Mouse (Mus musculus) G1E (cell line): Measurements from ENCODE around the gene Il2rb.

ENCODE experiments used
- CTCF ChIP-seq: IDR thresholded peaks from 2 replicates; pipeline ENCODE4 v1.5.1; 2012; ENCODE audit warnings: low read depth, low read length, inconsistent platforms, mixed read lengths
- GATA1 ChIP-seq: IDR thresholded peaks from 2 replicates; pipeline ENCODE4 v1.6.1; 2012; ENCODE audit warnings: borderline replicate concordance, low read length, inconsistent platforms, mixed read lengths
- GATA2 ChIP-seq: IDR thresholded peaks from 2 replicates; pipeline ENCODE4 v1.6.1; 2012; ENCODE audit warnings: low read depth, low read length, inconsistent platforms, borderline replicate concordance
- POLR2AphosphoS5 ChIP-seq: IDR thresholded peaks from 2 replicates; pipeline ENCODE4 v1.6.1; 2012; ENCODE audit warnings: low read depth, low read length, inconsistent platforms; ENCODE audit not compliant: insufficient replicate concordance
- TAL1 ChIP-seq: conservative IDR thresholded peaks from 2 replicates; pipeline ENCODE4 v1.6.1; 2012; ENCODE audit warnings: low read depth, low read length, inconsistent platforms, mixed read lengths

GRCm38 (mm10) chr15:78510121-78510576, 15.1 kb upstream of the Il2rb start:
- no peak for TF ChIP-seq CTCF
- no peak for TF ChIP-seq GATA1
- TF ChIP-seq TAL1 = no peak
- no peak for TF ChIP-seq GATA2
- TF ChIP-seq POLR2AphosphoS5 = no peak
